Mouse (Mus musculus) liver, embryonic 14.5 days (tissue): Measurements from ENCODE around the gene Slc27a5. TPM values are rescaled to one million over a fixed set of nuclear protein-coding genes. Genes with fewer than 3 reads are reported as not detected.

Source experiments
- ATAC-seq: fragments of 200-750 bp; cut with Nextera tagmentation; 2 replicates; pipeline ENCODE4 v1.8.0; 2017; ENCODE audit warnings: moderate number of reproducible peaks, mild to moderate bottlenecking, moderate library complexity; ENCODE audit not compliant: insufficient read depth
- DNase-seq, 3 experiments: peaks; one replicate each; pipeline ENCODE4 v3.0.0-alpha.2; 2012 to 2013; ENCODE audit warnings: low read depth in 3 of 3, low spot score in 3 of 3
- H3K27ac ChIP-seq: fragments of 300-500 bp; sonication (generic); 2 replicates; pipeline ENCODE4 v1.5.1; 2014; ENCODE audit warnings: moderate library complexity, mild to moderate bottlenecking, control low read depth, inconsistent platforms
- H3K27me3 ChIP-seq: fragments of 300-500 bp; sonication (generic); 2 replicates; pipeline ENCODE4 v1.6.1; 2014; ENCODE audit warnings: mild to moderate bottlenecking, low read length, moderate library complexity; ENCODE audit not compliant: control insufficient read depth, insufficient read depth
- H3K36me3 ChIP-seq: fragments of 300-500 bp; sonication (generic); replicated peaks from 2 replicates; pipeline ENCODE4 v1.6.1; 2014; ENCODE audit warnings: low read depth; ENCODE audit not compliant: control insufficient read depth, insufficient read depth
- H3K4me1 ChIP-seq, 2 experiments: fragments of 200-500 bp in 1 of 2; fragments of 300-500 bp in 1 of 2; sonication (generic) in 1 of 2; replicated peaks; 2 replicates each; pipeline ENCODE4 v1.6.1; 2012 to 2014; ENCODE audit warnings: antibody characterized with exemption in 1 of 2, inconsistent platforms in 1 of 2, low read length in 1 of 2; ENCODE audit not compliant: control insufficient read depth in 2 of 2, insufficient read depth in 2 of 2
- H3K4me2 ChIP-seq: fragments of 300-500 bp; sonication (generic); 2 replicates; pipeline ENCODE4 v1.6.1; 2014; ENCODE audit warnings: low read depth, mild to moderate bottlenecking, control low read depth, moderate library complexity
- H3K4me3 ChIP-seq, 2 experiments: fragments of 200-500 bp in 1 of 2; fragments of 300-500 bp in 1 of 2; sonication (generic) in 1 of 2; 2 replicates each; pipeline ENCODE4 v1.5.1; 2012 to 2014; ENCODE audit warnings: low read depth in 2 of 2, low read length in 2 of 2, mild to moderate bottlenecking in 2 of 2, control low read depth in 1 of 2, inconsistent platforms in 1 of 2, moderate library complexity in 1 of 2; ENCODE audit not compliant: insufficient read depth in 1 of 2
- H3K9ac ChIP-seq: fragments of 300-500 bp; sonication (generic); replicated peaks from 2 replicates; pipeline ENCODE4 v1.6.1; 2014; ENCODE audit warnings: mild to moderate bottlenecking, control low read depth, moderate library complexity
- H3K9me3 ChIP-seq: fragments of 300-500 bp; sonication (generic); 2 replicates; pipeline ENCODE4 v1.6.1; 2016; ENCODE audit warnings: low read length, mixed read lengths; ENCODE audit not compliant: control insufficient read depth
- CTCF ChIP-seq: IDR thresholded peaks from 2 replicates; pipeline ENCODE4 v1.5.1; 2016; ENCODE audit warnings: antibody characterized with exemption, low read depth, control low read depth
- EP300 ChIP-seq: IDR thresholded peaks from 2 replicates; pipeline ENCODE4 v1.6.1; 2016; ENCODE audit warnings: antibody characterized with exemption, low read depth
- WGBS: fragments of 180-500 bp; shearing (Covaris S2); extraction: QIAGEN DNeasy Blood & Tissue Kit; methylation state at CpG from one replicate; pipeline ENCODE4 v1.1.7; 2014; ENCODE audit not compliant: insufficient replicate concordance; 5-methylcytosine and 5-hydroxymethylcytosine counted together
- polyA plus RNA-seq, 2 experiments: library from polyadenylated mRNA; depleted of rRNA in 1 of 2; stranded (reverse) in 1 of 2; unstranded in 1 of 2; fragments of >200 nt; fragmentation: Nextera tagmentation in 1 of 2; extraction: Ambion mirVana in 1 of 2; gene quantifications; 2 replicates each; pipeline versions ENCODE4 v1.2.1 to v1.2.3; 2012 to 2014

The Slc27a5 gene
- polyA plus RNA-seq, 2 experiments: 4.9 to 10.1 TPM

DNA sequence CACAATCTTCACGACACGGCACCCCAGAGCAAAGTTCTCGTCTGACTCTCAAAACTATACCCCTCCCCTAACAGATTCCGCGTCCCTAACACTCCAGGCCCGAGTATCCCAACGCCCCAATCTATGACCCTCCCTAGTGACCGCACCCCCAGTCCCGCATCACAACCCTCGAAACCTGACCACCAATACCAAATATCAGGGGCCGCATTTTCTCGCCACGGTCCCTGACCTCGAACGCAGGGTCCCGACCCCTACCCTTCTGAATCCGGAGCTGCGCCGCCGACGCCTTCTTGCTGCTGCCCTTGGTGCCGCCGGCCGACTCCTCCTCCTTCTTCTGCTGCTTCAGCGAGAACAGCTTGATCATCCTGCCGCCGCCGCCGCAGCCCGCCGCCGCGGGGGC lies 39.4 kb upstream of the Slc27a5 start:
- Histone ChIP-seq H3K4me2 (peak overlapping the region; percentile 90), H3K27ac (peak overlapping the region; percentile 90), H3K36me3 (peaks cover 21% of the 10 kb centered on the region), H3K9ac (peak overlapping the region; percentile 97), H3K4me3 (peak overlapping the region; percentile 74 to 94), H3K9me3 (no peaks in the 10 kb centered on the region), H3K27me3 (peaks cover 2% of the 10 kb centered on the region), H3K4me1 (peaks cover 18 to 30% of the 10 kb centered on the region in 2 experiments)
- under 1% methylated on average over 32 of the region's 33 CpGs for WGBS
- no peak for DNase-seq
- no peak for TF ChIP-seq CTCF
- peak; percentile 18; the same call in 1 of the 2 replicates for ATAC-seq

DNA sequence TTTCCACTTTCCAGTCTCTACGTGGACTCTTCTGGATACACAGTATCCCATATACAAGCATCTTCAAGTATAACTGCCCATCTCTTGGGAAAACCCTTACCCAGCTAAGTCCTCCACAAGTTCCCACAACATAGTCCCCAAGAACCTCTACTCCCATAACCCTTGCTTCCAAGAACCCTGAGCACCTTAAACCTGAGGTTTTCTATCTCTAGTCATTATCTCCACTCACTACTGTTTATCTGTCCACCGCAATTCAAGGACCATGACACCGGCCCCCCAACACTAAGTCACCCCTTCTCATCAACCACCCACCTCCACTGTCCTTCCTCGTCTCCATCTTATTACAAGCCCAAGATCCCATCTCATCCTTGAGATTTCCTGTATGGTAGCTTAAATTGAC lies 38.8 kb upstream of the Slc27a5 start:
- 20% methylated on average over 4 of the region's 4 CpGs for WGBS
- Histone ChIP-seq H3K36me3 (peaks cover 26% of the 10 kb centered on the region), H3K4me2 (peak overlapping the region; percentile 90), H3K9me3 (no peaks in the 10 kb centered on the region), H3K27me3 (no peaks in the 10 kb centered on the region; the same call in 1 of the 2 replicates), H3K9ac (peak overlapping the region; percentile 97), H3K27ac (peak overlapping the region; percentile 90), H3K4me1 (peaks cover 18 to 30% of the 10 kb centered on the region in 2 experiments), H3K4me3 (peak overlapping the region; percentile 74 to 94)
- no peak for ATAC-seq
- DNase-seq: no peak
- no peak for TF ChIP-seq EP300
- TF ChIP-seq CTCF: no peak

DNA sequence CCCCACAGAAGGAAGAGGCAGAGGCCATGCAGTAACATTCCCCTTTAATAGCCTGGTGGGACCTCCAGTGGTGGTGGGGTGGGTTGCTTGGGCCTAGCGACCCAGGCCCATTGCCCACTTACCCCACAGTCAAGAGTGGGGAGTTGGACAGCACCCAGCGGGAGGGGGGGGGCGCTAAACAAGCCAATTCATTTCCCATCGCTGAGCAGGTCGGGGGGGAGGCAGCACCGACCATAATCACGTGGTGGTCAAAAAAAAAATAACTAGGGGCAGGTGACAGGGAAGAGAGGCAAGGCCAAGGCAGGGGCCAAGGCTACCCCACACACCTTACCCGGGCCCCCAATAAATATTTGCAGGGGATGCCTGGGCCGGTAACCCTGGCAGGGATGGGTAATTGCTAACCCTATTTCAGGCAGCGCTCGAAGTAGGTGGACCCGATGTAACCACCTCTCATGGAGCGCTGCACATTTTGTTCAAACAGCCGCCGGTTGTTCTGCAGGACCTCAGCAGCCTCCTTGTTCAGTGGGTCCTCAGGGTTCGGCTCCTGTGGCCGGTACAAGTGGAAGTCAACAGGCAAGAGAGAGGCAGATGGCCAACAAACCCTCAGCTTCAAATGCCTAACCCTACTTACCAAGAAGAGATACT lies 37.3 kb upstream of the Slc27a5 start:
- no peak for TF ChIP-seq CTCF
- TF ChIP-seq EP300: no peak
- Histone ChIP-seq H3K4me3 (peak overlapping the region; percentile 6 to 89), H3K9me3 (no peaks in the 10 kb centered on the region), H3K4me2 (peak overlapping the region; percentile 85), H3K36me3 (peaks cover 41% of the 10 kb centered on the region), H3K27ac (peak overlapping the region; percentile 87), H3K4me1 (peaks cover 18 to 30% of the 10 kb centered on the region in 2 experiments), H3K27me3 (no peaks in the 10 kb centered on the region), H3K9ac (peak overlapping the region; percentile 43)
- no peak for DNase-seq
- 82% methylated on average over 17 of the region's 17 CpGs for WGBS
- ATAC-seq: no peak

DNA sequence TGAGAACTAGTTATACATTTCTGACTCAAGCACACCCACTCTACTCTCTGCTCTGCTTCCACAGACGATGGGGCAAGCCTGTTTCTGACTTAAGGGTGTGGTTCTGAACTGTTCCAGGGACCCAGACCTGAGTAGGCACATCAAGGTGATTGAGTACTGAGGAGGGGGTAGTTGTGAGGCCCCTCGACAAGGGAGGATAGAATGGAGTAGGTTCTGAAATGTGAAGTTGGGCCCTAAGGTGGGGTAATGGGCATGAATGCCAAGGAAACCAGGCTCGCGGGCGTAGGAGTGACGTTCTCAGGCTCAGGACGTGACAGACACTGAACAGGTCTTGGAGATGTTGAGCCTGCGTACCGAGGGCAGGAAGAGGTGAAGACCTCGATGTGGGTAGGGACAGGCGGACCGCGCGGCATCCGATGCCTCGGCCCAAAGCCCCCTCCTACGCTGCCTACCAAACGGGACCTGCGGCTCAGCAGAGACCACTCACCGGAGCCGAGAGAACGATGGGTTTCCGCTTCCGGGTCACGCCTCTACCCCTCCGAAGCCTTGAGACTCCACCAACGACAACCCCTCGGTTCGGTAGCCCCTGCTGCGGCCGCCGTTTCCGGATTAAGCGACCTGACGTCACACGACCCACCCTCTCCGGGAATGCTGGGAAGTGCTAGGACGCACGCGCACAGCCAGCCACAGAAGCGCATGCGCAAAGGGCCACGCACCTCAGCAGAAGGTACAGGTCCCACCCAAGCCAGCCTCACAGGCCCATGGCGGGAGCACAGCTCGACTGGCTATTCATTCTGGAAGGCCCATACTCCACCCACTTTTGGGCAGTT lies 36.4 kb upstream of the Slc27a5 start, which contains the start of gene Chmp2a:
Chmp2a (minus strand) TSS at position 660 of the 830 bp plus-strand sequence.
- H3K9me3 ChIP-seq: no peaks in the 10 kb centered on the region
- H3K27ac ChIP-seq: peak within 1 kb of the TSS; percentile 87
- H3K27me3 ChIP-seq: no peaks in the 10 kb centered on the region
- under 1% methylated on average over 45 of the region's 45 CpGs for WGBS
- peaks cover 51% of the 10 kb centered on the region for H3K36me3 ChIP-seq
- DNase-seq (peak; percentile 90 to 93 (median 92)), ATAC-seq (peak; percentile 65)
- H3K4me2 ChIP-seq: peak within 1 kb of the TSS; percentile 85
- peaks cover 17 to 28% of the 10 kb centered on the region in 2 experiments for H3K4me1 ChIP-seq
- TF ChIP-seq EP300: no peak
- no peak for TF ChIP-seq CTCF
- peak within 1 kb of the TSS; percentile 80 to 89 for H3K4me3 ChIP-seq
- peak within 1 kb of the TSS; percentile 92 for H3K9ac ChIP-seq
